Mouse (Mus musculus): Measurements from ENCODE around the gene Apoa2. TPM values are rescaled to one million over a fixed set of nuclear protein-coding genes. Genes with fewer than 3 reads are reported as not detected.

Gene Apoa2
- polyA plus RNA-seq, 1 experiment from 2014 or later = 2.6 TPM

- ATAC-seq (ENCODE audit: low FRiP score) = peak; percentile 60; the same call in 1 of the 2 replicates
- peak overlapping the region; percentile 42 for H3K4me2 ChIP-seq
- H3K4me3 ChIP-seq (replicated peaks) = peak overlapping the region; percentile 22
- 0 out of 2 replicates have a peak overlapping the region, but pooled peaks have one; percentile 14 for H3K27ac ChIP-seq
- H3K4me1 ChIP-seq = peaks cover 52% of the 10 kb centered on the region
- H3K36me3 ChIP-seq (replicated peaks) = no peaks in the 10 kb centered on the region
- 3% methylated on average over 18 of the region's 18 CpGs for WGBS
- H3K9ac ChIP-seq = peak overlapping the region; percentile 29; the same call in 1 of the 2 replicates
- peaks cover 70% of the 10 kb centered on the region for H3K27me3 ChIP-seq
- no peaks in the 10 kb centered on the region for H3K9me3 ChIP-seq
Measured at GRCm38 (mm10) chr1:171193093-171193840, 31.6 kb upstream of the Apoa2 start.

DNA sequence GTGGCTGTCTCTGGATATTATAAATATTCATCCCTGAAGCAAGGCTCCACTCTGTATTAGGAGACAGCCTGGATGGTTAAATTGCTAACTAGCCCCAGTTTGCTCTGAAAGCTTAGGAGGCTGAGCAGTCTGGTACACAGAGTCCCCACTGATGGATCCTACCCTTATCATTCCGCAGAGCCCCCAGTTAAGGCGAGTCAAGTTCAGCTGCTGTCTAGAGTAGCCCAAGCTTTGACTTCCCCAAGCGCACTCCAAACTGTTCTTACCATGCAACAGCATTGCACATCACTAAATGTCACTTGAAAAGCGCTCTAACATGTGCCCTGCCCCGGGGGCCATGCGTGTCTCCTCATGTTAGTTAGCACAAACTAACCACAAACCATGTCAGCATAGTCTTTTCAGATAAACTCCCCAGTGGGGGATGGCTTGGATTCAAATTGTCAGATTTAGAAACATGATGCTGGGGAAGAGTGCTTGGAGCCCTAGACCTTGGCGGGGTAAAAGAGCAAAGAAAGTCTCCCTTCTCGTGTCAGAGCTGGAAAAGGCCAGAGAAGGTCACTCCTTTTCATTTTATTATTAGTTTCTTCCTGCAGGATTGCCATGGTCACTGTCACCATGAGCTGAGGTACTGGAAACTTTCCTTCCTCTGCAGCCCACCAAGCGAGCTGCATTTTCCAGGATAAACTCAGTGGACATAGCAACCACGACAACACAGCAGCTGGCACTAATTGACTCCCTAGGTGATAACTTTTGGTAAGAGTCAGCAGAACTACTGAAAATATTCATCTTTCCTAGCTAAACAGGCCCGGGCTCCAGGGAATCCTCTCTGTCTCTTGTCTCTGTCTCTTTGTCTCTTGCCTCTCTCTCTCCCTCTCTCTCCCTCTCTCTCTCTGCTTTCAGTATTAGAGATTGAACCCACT lies 30.7 kb upstream of the Apoa2 start:
- no peak overlapping the region for H3K4me3 ChIP-seq (replicated peaks)
- H3K27me3 ChIP-seq = peaks cover 77% of the 10 kb centered on the region
- no peak overlapping the region for H3K27ac ChIP-seq

GRCm38 (mm10) chr1:171195046-171195822 lies 29.6 kb upstream of the Apoa2 start:
- H3K27ac ChIP-seq = no peak overlapping the region
- no peaks in the 10 kb centered on the region for H3K36me3 ChIP-seq (replicated peaks)
- peak overlapping the region; percentile 55 for H3K4me3 ChIP-seq (replicated peaks)
- H3K4me2 ChIP-seq = peak overlapping the region; percentile 98
- peaks cover 35% of the 10 kb centered on the region for H3K4me1 ChIP-seq
- H3K9me3 ChIP-seq = no peaks in the 10 kb centered on the region
- H3K9ac ChIP-seq = peak overlapping the region; percentile 54; the same call in 1 of the 2 replicates
- 4% methylated on average over 20 of the region's 20 CpGs for whole genome bisulfite sequencing
- H3K27me3 ChIP-seq = peaks cover 84% of the 10 kb centered on the region
- ATAC-seq (ENCODE audit: low FRiP score) = no peak

More for the DNA sequence above, 30.7 kb upstream of the Apoa2 start:
- H3K4me2 ChIP-seq = peak overlapping the region; percentile 42
- H3K4me1 ChIP-seq = peaks cover 43% of the 10 kb centered on the region
- ATAC-seq (ENCODE audit: low FRiP score) = no peak
- 26% methylated on average over 11 of the region's 11 CpGs for WGBS
- H3K36me3 ChIP-seq (replicated peaks) = no peaks in the 10 kb centered on the region
- H3K9me3 ChIP-seq = no peaks in the 10 kb centered on the region
- H3K9ac ChIP-seq = no peak overlapping the region

DNA sequence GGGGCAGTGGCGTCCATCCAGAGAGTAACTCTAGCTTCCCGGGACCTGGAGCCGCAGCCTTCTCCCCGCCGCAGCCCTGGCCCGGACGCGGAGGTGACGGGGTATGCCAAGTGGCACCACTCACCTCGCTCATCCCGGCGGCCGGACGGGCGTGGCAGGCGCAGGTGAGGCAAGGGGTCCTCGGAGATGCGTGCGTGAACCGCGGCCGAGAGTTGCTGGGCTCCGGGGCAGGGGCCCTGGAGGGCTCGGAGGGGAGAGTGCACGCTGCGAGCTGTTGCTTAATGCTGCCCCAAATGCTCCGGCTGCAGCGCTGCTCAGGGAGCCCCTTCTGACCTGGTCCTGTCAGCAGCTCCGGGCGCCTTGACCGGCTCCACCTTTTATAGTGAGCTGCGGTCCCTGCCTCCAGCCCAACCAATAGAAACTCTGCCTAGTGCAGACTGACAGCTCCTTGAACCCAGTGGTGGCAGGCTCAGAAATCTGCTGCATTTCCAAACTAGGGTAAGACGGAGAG lies 28.9 kb upstream of the Apoa2 start, which contains the start of gene Pcp4l1:
Pcp4l1 (minus strand) TSS at position 382 of the 511 bp plus-strand sequence.
- peak; percentile 78 for ATAC-seq (ENCODE audit: low FRiP score)
- peak within 1 kb of the TSS; percentile 54; the same call in 1 of the 2 replicates for H3K9ac ChIP-seq
- H3K27me3 ChIP-seq = peaks cover 79% of the 10 kb centered on the region
- H3K4me1 ChIP-seq = peaks cover 35% of the 10 kb centered on the region
- peak within 1 kb of the TSS; percentile 98 for H3K4me2 ChIP-seq
- H3K9me3 ChIP-seq = no peaks in the 10 kb centered on the region
- WGBS = 1% methylated on average over 33 of the region's 33 CpGs
- peak within 1 kb of the TSS; percentile 55 for H3K4me3 ChIP-seq (replicated peaks)
- H3K36me3 ChIP-seq (replicated peaks) = no peaks in the 10 kb centered on the region
- H3K27ac ChIP-seq = no peak within 1 kb of the TSS

DNA sequence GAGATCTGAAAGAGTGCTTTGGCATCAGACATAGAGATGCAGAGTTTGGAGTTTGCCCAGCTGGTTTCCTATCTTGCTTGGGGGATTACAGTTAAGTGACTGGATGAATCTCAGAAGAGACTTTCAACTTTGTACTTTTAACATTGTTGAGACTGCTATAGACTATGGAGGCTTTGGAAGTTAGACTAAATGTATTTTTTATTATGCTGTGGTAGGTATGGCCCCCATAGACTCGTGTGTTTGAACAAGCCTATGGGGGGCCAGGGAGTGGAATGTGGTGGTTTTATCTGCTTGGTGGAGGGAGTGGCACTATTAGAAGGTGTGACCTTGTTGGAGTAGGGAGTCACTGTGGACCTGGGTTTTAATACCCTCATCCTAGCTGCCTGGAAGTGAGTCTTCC lies 25.3 kb upstream of the Apoa2 start:
- no peak for ATAC-seq (ENCODE audit: low FRiP score)
- H3K9me3 ChIP-seq = no peaks in the 10 kb centered on the region
- H3K4me1 ChIP-seq = peaks cover 12% of the 10 kb centered on the region
- no peaks in the 10 kb centered on the region for H3K36me3 ChIP-seq (replicated peaks)
- H3K4me2 ChIP-seq = no peak overlapping the region
- H3K27ac ChIP-seq = no peak overlapping the region
- no peak overlapping the region for H3K9ac ChIP-seq
- 58% methylated on average over 1 of the region's 1 CpGs for WGBS
- H3K4me3 ChIP-seq (replicated peaks) = no peak overlapping the region
- peaks cover 45% of the 10 kb centered on the region for H3K27me3 ChIP-seq

DNA sequence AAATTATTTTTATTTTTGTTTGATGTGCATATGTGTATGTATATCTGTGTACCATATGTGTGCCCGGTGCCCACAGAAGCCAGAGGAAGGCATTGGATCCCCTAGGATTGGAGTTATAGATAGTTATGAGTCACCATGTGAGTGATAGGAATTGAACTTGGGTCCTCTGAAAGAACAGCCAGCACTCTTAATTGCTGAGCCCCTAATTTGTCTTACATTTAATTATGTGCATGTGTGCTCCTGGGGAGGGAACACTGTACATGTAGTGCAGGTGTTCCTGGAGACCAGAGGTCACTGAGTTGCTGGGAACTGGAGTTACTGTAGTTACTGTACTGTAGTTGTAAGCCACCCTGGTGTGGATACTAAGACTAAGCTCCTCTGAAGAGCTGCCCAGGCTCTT lies 24.1 kb upstream of the Apoa2 start:
- Histone ChIP-seq H3K27ac (no peak overlapping the region), H3K27me3 (peaks cover 32% of the 10 kb centered on the region), H3K9ac (no peak overlapping the region), H3K4me1 (peaks cover 3% of the 10 kb centered on the region), H3K36me3 (replicated peaks) (no peaks in the 10 kb centered on the region), H3K9me3 (no peaks in the 10 kb centered on the region), H3K4me2 (no peak overlapping the region), H3K4me3 (replicated peaks) (no peak overlapping the region)
- WGBS = 98% methylated on average over 1 of the region's 1 CpGs
- no peak for ATAC-seq (ENCODE audit: low FRiP score)

DNA sequence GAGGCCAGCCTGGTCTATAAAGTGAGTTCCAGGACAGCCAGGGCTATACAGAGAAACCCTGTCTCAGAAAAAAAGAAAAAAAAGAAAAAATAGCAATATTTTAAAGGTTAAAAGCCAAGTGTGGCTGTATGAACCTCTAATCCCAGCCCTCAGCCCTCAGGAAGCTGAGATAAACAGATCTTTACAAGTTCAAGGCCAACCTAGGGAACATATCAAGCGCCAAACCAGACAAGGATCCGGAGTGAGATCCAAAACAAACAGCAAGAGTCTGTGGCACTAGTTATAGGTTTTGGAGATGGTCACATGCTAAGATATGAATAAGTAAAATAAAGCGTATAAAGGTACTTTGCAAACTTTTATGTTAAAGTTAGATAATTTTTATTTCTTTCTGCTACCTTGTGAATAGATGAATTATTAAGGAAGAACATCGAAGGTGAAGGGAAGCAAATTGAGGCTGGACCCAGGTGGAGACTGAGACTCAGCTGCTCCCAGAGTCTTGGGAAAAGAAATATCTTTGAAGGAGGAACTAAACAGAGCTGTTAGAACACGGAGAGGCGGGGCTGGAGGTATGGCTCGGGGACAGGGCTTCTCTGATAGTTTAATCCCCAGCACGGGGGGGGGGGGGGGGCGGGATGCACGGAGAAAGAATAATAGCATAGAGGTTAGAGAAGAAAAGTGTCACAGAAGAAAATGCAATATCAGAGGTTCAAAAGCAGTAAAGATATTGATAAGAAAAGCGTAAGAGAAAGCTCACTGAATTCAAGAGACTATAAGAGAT lies 21.2 kb upstream of the Apoa2 start:
- no peaks in the 10 kb centered on the region for H3K36me3 ChIP-seq (replicated peaks)
- ATAC-seq (ENCODE audit: low FRiP score) = no peak
- peaks cover 3% of the 10 kb centered on the region; the same call in 1 of the 2 replicates for H3K4me1 ChIP-seq
- peaks cover 12% of the 10 kb centered on the region; the same call in 1 of the 2 replicates for H3K27me3 ChIP-seq
- no peak overlapping the region for H3K4me3 ChIP-seq (replicated peaks)
- no peaks in the 10 kb centered on the region for H3K9me3 ChIP-seq
- H3K27ac ChIP-seq = no peak overlapping the region
- 55% methylated on average over 10 of the region's 11 CpGs for WGBS
- no peak overlapping the region for H3K9ac ChIP-seq
- no peak overlapping the region for H3K4me2 ChIP-seq

- H3K9ac ChIP-seq = no peak overlapping the region
- WGBS = 69% methylated on average over 7 of the region's 7 CpGs
- H3K27ac ChIP-seq = no peak overlapping the region
- no peaks in the 10 kb centered on the region for H3K9me3 ChIP-seq
- no peaks in the 10 kb centered on the region for H3K36me3 ChIP-seq (replicated peaks)
- H3K4me2 ChIP-seq = no peak overlapping the region
- no peak for ATAC-seq (ENCODE audit: low FRiP score)
- no peak overlapping the region for H3K4me3 ChIP-seq (replicated peaks)
- peaks cover 3% of the 10 kb centered on the region; the same call in 1 of the 2 replicates for H3K4me1 ChIP-seq
- H3K27me3 ChIP-seq = 0 out of 2 replicates have a peak, but pooled peaks cover 6% of the 10 kb centered on the region
Measured at GRCm38 (mm10) chr1:171204249-171204644, 20.6 kb upstream of the Apoa2 start.

- ATAC-seq (ENCODE audit: low FRiP score) = no peak
- H3K36me3 ChIP-seq (replicated peaks) = no peaks in the 10 kb centered on the region
- H3K4me2 ChIP-seq = no peak overlapping the region
- H3K27me3 ChIP-seq = no peaks in the 10 kb centered on the region
- no peak overlapping the region for H3K4me3 ChIP-seq (replicated peaks)
- H3K27ac ChIP-seq = no peak overlapping the region
- H3K9me3 ChIP-seq = no peaks in the 10 kb centered on the region
- H3K4me1 ChIP-seq = peaks cover 3% of the 10 kb centered on the region; the same call in 1 of the 2 replicates
- no peak overlapping the region for H3K9ac ChIP-seq
- WGBS = 53% methylated on average over 6 of the region's 6 CpGs
Measured at GRCm38 (mm10) chr1:171205704-171206493, 19.0 kb upstream of the Apoa2 start.

DNA sequence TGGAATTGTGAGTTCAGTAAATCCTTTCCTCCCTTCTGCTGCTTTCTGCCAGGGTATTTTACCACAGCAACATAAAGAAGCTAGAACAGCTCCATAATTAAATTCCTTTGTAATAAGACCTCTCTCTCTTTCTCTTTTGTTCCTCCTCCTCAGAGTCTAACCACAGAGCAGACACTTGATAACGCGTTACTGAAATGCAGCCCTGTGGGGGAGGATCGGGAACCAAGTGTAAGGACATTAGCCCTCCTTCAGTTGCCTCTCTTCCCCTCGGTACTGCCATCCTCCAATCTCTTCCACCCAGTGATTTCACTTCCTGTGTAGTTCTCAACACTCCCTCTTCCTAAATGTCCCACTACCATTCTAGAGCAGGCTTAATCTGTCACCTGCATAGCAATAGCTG lies 15.4 kb upstream of the Apoa2 start:
- H3K9ac ChIP-seq = no peak overlapping the region
- 22% methylated on average over 4 of the region's 4 CpGs for WGBS
- H3K9me3 ChIP-seq = no peaks in the 10 kb centered on the region
- 0 out of 2 replicates have a peak, but pooled peaks cover 3% of the 10 kb centered on the region for H3K27me3 ChIP-seq
- no peak overlapping the region for H3K27ac ChIP-seq
- H3K4me3 ChIP-seq (replicated peaks) = no peak overlapping the region
- ATAC-seq (ENCODE audit: low FRiP score) = no peak
- H3K4me2 ChIP-seq = no peak overlapping the region
- H3K36me3 ChIP-seq (replicated peaks) = no peaks in the 10 kb centered on the region
- H3K4me1 ChIP-seq = peaks cover 6% of the 10 kb centered on the region; the same call in 1 of the 2 replicates
